Mouse (Mus musculus): ENCODE results near the gene Acacb. TPM values are rescaled to one million over a fixed set of nuclear protein-coding genes. Genes with fewer than 3 reads are reported as not detected.

Gene Acacb
- polyA plus RNA-seq, 1 experiment from 2014 or later: 1.7 TPM

DNA sequence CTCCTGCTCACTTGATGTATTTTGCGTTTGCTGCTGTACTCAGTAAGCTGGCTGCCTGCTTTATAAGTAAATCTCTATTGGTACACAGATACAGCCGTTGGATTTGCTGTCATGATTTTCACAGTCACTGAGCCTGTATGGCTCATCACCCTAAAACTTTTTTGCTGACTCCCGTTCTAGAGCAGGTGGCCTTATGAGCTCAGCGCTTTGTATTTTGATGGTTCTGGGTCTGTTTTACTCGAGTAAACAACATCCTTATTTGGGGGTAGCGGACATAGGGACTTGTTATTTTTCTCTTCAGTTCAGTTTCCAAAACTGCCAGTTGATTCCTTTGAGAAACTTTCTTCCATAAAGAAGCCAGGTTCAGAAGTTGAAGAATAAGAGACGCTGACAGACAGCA is 79.7 kb downstream of the Acacb start:
- DNase-seq (ENCODE audit: low spot score, missing footprints): no peak
- no peaks in the 10 kb centered on the region for H3K27me3 ChIP-seq (ENCODE audit: control insufficient read depth, insufficient read depth, low read length)
- 91% methylated on average over 7 of the region's 7 CpGs for WGBS
- H3K27ac ChIP-seq (ENCODE audit: low read depth, low read length): no peak overlapping the region
- H3K9ac ChIP-seq (ENCODE audit: low read length): no peak overlapping the region
- no peak overlapping the region for H3K4me3 ChIP-seq (ENCODE audit: low read depth, low read length)
- no peak overlapping the region for H3K4me2 ChIP-seq
- no peak for ATAC-seq (ENCODE audit: low FRiP score)
- peaks cover 11% of the 10 kb centered on the region for H3K9me3 ChIP-seq (ENCODE audit: control insufficient read depth, low read length)
- no peaks in the 10 kb centered on the region for H3K4me1 ChIP-seq (ENCODE audit: control insufficient read depth, insufficient read depth, low read length)
- no peaks in the 10 kb centered on the region for H3K36me3 ChIP-seq (ENCODE audit: control insufficient read depth, insufficient read depth, low read length)

- Histone ChIP-seq H3K9me3 (ENCODE audit: control insufficient read depth, low read length) (peaks cover 11% of the 10 kb centered on the region), H3K9ac (ENCODE audit: low read length) (no peak overlapping the region), H3K4me2 (no peak overlapping the region), H3K4me1 (ENCODE audit: control insufficient read depth, insufficient read depth, low read length) (no peaks in the 10 kb centered on the region), H3K36me3 (ENCODE audit: control insufficient read depth, insufficient read depth, low read length) (no peaks in the 10 kb centered on the region), H3K4me3 (ENCODE audit: low read depth, low read length) (no peak overlapping the region), H3K27me3 (ENCODE audit: control insufficient read depth, insufficient read depth, low read length) (no peaks in the 10 kb centered on the region), H3K27ac (ENCODE audit: low read depth, low read length) (no peak overlapping the region)
- ATAC-seq (ENCODE audit: low FRiP score) (no peak), DNase-seq (ENCODE audit: low spot score, missing footprints) (no peak)
- 78% methylated on average over 5 of the region's 5 CpGs for WGBS
These were observed 82.6 kb downstream of the Acacb start for GRCm38 (mm10) chr5:114228901-114229300.

- H3K27me3 ChIP-seq (ENCODE audit: control insufficient read depth, insufficient read depth, low read length): no peaks in the 10 kb centered on the region
- DNase-seq (ENCODE audit: low spot score, missing footprints): no peak
- H3K4me3 ChIP-seq (ENCODE audit: low read depth, low read length): no peak overlapping the region
- H3K27ac ChIP-seq (ENCODE audit: low read depth, low read length): no peak overlapping the region
- no peaks in the 10 kb centered on the region for H3K4me1 ChIP-seq (ENCODE audit: control insufficient read depth, insufficient read depth, low read length)
- WGBS: 34% methylated on average over 7 of the region's 7 CpGs
- H3K36me3 ChIP-seq (ENCODE audit: control insufficient read depth, insufficient read depth, low read length): no peaks in the 10 kb centered on the region
- no peak overlapping the region for H3K4me2 ChIP-seq
- no peaks in the 10 kb centered on the region for H3K9me3 ChIP-seq (ENCODE audit: control insufficient read depth, low read length)
- no peak for ATAC-seq (ENCODE audit: low FRiP score)
- no peak overlapping the region for H3K9ac ChIP-seq (ENCODE audit: low read length)
These were observed 92.6 kb downstream of the Acacb start for GRCm38 (mm10) chr5:114238924-114239323.

DNA sequence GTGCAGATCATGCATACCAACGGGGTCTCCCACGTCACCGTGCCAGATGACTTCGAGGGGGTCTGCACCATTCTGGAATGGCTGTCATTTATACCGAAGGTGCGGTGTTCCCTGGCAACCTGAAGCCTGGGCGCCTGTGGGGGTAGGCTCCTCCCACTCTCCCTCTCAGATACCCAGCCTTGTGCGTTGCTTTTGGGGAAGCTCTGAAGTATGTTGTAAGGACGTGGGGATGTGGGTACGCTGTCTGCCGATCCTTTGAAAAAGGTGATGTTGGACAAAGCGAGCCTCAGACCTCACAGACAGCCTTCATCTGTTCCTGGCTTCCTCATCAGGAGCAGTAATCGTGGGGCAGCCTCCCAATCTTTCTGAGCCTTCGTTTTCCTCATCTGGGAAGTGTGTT is 93.4 kb downstream of the Acacb start:
- Histone ChIP-seq H3K36me3 (ENCODE audit: control insufficient read depth, insufficient read depth, low read length) (no peaks in the 10 kb centered on the region), H3K27ac (ENCODE audit: low read depth, low read length) (no peak overlapping the region), H3K9me3 (ENCODE audit: control insufficient read depth, low read length) (no peaks in the 10 kb centered on the region), H3K4me3 (ENCODE audit: low read depth, low read length) (no peak overlapping the region), H3K4me2 (no peak overlapping the region), H3K27me3 (ENCODE audit: control insufficient read depth, insufficient read depth, low read length) (no peaks in the 10 kb centered on the region), H3K9ac (ENCODE audit: low read length) (no peak overlapping the region), H3K4me1 (ENCODE audit: control insufficient read depth, insufficient read depth, low read length) (no peaks in the 10 kb centered on the region)
- DNase-seq (ENCODE audit: low spot score, missing footprints) (no peak), ATAC-seq (ENCODE audit: low FRiP score) (no peak)
- 55% methylated on average over 14 of the region's 14 CpGs for WGBS

DNA sequence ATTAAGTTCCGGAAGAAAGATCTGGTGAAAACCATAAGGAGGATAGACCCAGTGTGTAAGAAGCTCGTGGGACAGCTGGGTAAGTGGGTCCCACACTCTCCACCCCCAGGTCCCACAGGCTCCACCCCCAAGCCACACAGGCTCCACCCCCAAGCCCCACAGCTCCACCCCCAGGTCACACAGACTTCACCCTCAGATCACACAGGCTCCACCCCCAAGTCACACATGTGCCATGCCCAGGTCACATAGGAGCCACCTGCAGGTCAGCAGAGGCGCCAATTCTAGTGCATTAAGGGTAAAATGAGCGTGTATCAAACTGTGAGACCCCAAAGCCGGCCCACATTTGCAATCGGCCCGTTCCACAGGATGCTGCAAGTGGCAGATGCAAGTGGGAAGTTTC is 100.1 kb downstream of the Acacb start:
- no peak for ATAC-seq (ENCODE audit: low FRiP score)
- no peak overlapping the region for H3K9ac ChIP-seq (ENCODE audit: low read length)
- H3K36me3 ChIP-seq (ENCODE audit: control insufficient read depth, insufficient read depth, low read length): no peaks in the 10 kb centered on the region
- 86% methylated on average over 7 of the region's 7 CpGs for WGBS
- H3K4me1 ChIP-seq (ENCODE audit: control insufficient read depth, insufficient read depth, low read length): peaks cover 6% of the 10 kb centered on the region
- H3K27me3 ChIP-seq (ENCODE audit: control insufficient read depth, insufficient read depth, low read length): no peaks in the 10 kb centered on the region; the same call in 1 of the 2 replicates
- no peak overlapping the region for H3K4me3 ChIP-seq (ENCODE audit: low read depth, low read length)
- no peak for DNase-seq (ENCODE audit: low spot score, missing footprints)
- no peaks in the 10 kb centered on the region for H3K9me3 ChIP-seq (ENCODE audit: control insufficient read depth, low read length)
- H3K4me2 ChIP-seq: no peak overlapping the region
- H3K27ac ChIP-seq (ENCODE audit: low read depth, low read length): no peak overlapping the region

GRCm38 (mm10) chr5:114248174-114248589 is 101.8 kb downstream of the Acacb start:
- ATAC-seq (ENCODE audit: low FRiP score): peak; percentile 70
- H3K9ac ChIP-seq (ENCODE audit: low read length): peak overlapping the region; percentile 28; the same call in 1 of the 2 replicates
- no peaks in the 10 kb centered on the region for H3K36me3 ChIP-seq (ENCODE audit: control insufficient read depth, insufficient read depth, low read length)
- H3K4me2 ChIP-seq: peak overlapping the region; percentile 19
- H3K27me3 ChIP-seq (ENCODE audit: control insufficient read depth, insufficient read depth, low read length): no peaks in the 10 kb centered on the region; the same call in 1 of the 2 replicates
- DNase-seq (ENCODE audit: low spot score, missing footprints): peak; percentile 98
- WGBS: 17% methylated on average over 14 of the region's 14 CpGs
- no peaks in the 10 kb centered on the region for H3K9me3 ChIP-seq (ENCODE audit: control insufficient read depth, low read length)
- no peak overlapping the region for H3K27ac ChIP-seq (ENCODE audit: low read depth, low read length)
- no peak overlapping the region for H3K4me3 ChIP-seq (ENCODE audit: low read depth, low read length)
- peaks cover 6% of the 10 kb centered on the region for H3K4me1 ChIP-seq (ENCODE audit: control insufficient read depth, insufficient read depth, low read length)

- DNase-seq (ENCODE audit: low spot score, missing footprints): no peak
- Histone ChIP-seq H3K36me3 (ENCODE audit: control insufficient read depth, insufficient read depth, low read length) (no peaks in the 10 kb centered on the region), H3K4me2 (no peak overlapping the region), H3K4me1 (ENCODE audit: control insufficient read depth, insufficient read depth, low read length) (no peaks in the 10 kb centered on the region), H3K9me3 (ENCODE audit: control insufficient read depth, low read length) (no peaks in the 10 kb centered on the region), H3K27me3 (ENCODE audit: control insufficient read depth, insufficient read depth, low read length) (no peaks in the 10 kb centered on the region), H3K4me3 (ENCODE audit: low read depth, low read length) (no peak overlapping the region), H3K27ac (ENCODE audit: low read depth, low read length) (no peak overlapping the region), H3K9ac (ENCODE audit: low read length) (no peak overlapping the region)
- WGBS: 80% methylated on average over 10 of the region's 10 CpGs
- no peak for ATAC-seq (ENCODE audit: low FRiP score)
These were observed 113.2 kb downstream of the Acacb start for GRCm38 (mm10) chr5:114259495-114259894.

- Histone ChIP-seq H3K27ac (ENCODE audit: low read depth, low read length) (no peak overlapping the region), H3K4me3 (ENCODE audit: low read depth, low read length) (no peak overlapping the region), H3K4me1 (ENCODE audit: control insufficient read depth, insufficient read depth, low read length) (no peaks in the 10 kb centered on the region), H3K9me3 (ENCODE audit: control insufficient read depth, low read length) (no peaks in the 10 kb centered on the region), H3K4me2 (no peak overlapping the region), H3K9ac (ENCODE audit: low read length) (no peak overlapping the region), H3K27me3 (ENCODE audit: control insufficient read depth, insufficient read depth, low read length) (no peaks in the 10 kb centered on the region), H3K36me3 (ENCODE audit: control insufficient read depth, insufficient read depth, low read length) (no peaks in the 10 kb centered on the region)
- no peak for ATAC-seq (ENCODE audit: low FRiP score)
- no peak for DNase-seq (ENCODE audit: low spot score, missing footprints)
These were observed 115.2 kb downstream of the Acacb start for GRCm38 (mm10) chr5:114261494-114261893.

DNA sequence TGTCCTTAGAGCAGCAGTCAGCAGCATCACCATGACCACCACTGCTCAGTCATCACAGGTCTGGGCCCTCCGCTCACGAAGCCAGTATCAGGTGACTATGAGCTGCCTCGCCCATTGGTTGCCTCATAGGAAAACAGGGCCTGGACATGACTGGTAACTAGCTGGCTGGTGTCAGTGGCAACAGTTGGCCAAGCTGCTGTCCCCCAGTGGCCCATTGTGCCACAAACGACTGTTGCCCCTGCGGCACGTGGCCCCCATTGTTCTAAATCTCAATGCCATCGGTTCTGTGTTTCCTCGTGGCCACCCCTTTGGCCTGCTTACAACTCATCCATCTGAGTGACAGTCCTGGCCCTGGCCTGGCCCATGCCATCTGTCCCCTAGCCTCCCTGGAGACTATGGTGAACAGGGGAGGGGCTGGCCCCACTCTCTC is 117.7 kb downstream of the Acacb start:
- Histone ChIP-seq H3K27me3 (ENCODE audit: control insufficient read depth, insufficient read depth, low read length) (peaks cover 12% of the 10 kb centered on the region), H3K4me3 (ENCODE audit: low read depth, low read length) (no peak overlapping the region), H3K27ac (ENCODE audit: low read depth, low read length) (no peak overlapping the region), H3K36me3 (ENCODE audit: control insufficient read depth, insufficient read depth, low read length) (no peaks in the 10 kb centered on the region), H3K9ac (ENCODE audit: low read length) (no peak overlapping the region), H3K9me3 (ENCODE audit: control insufficient read depth, low read length) (no peaks in the 10 kb centered on the region), H3K4me1 (ENCODE audit: control insufficient read depth, insufficient read depth, low read length) (peaks cover 6% of the 10 kb centered on the region; the same call in 1 of the 2 replicates), H3K4me2 (no peak overlapping the region)
- ATAC-seq (ENCODE audit: low FRiP score) (peak; percentile 77; the same call in 1 of the 2 replicates), DNase-seq (ENCODE audit: low spot score, missing footprints) (no peak)
- WGBS: 71% methylated on average over 8 of the region's 8 CpGs

DNA sequence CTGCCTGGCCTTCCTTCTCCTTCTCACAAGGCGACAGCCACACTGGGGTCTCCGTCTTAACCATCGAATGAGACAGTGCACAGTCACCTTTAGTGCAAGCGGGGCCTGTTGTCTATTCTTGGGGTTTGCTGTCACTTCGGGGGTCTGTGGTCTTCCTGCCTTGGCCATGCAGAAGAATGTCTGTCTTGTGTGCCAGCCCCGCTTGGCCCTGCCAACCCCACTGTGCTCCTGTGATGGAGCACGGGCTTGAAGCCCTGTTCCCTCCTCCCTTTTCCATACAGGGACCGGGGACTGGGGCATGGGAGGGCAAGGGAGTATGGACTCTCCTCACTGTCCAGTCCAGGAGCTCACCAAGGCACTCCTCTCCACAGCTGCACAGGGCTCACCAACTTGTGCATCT is 118.5 kb downstream of the Acacb start:
- Histone ChIP-seq H3K27ac (ENCODE audit: low read depth, low read length) (no peak overlapping the region), H3K9ac (ENCODE audit: low read length) (no peak overlapping the region), H3K4me1 (ENCODE audit: control insufficient read depth, insufficient read depth, low read length) (peaks cover 9% of the 10 kb centered on the region), H3K27me3 (ENCODE audit: control insufficient read depth, insufficient read depth, low read length) (peaks cover 15% of the 10 kb centered on the region), H3K36me3 (ENCODE audit: control insufficient read depth, insufficient read depth, low read length) (no peaks in the 10 kb centered on the region), H3K4me3 (ENCODE audit: low read depth, low read length) (no peak overlapping the region), H3K4me2 (no peak overlapping the region), H3K9me3 (ENCODE audit: control insufficient read depth, low read length) (no peaks in the 10 kb centered on the region)
- DNase-seq (ENCODE audit: low spot score, missing footprints) (no peak), ATAC-seq (ENCODE audit: low FRiP score) (no peak)
- WGBS: 87% methylated on average over 8 of the region's 8 CpGs

Measured in midbrain, embryonic 11.5 days (tissue).